Comparison of ENCODE assay signal across 12 mouse cellular contexts in the genomic region with DNA sequence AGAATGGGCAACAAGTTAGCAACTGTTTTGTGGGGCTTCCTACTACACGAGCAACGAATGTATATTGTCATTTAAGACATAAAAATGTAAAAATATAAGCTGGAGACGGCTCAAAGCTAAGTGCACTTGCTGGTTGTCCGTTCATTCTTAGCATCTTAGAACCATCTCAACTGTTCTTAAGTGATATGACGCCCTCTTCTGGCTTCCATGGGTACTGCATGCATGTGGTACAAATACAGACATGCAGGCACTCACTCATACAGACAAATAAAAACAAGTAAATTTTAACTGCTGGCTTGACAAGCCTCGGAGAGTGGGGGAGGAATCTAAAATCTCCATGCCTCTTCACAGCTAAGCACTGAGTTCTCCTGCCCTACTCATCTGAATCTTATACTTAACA. TPM values are rescaled to one million over a fixed set of nuclear protein-coding genes. Genes with fewer than 3 reads are reported as not detected.
A peak's percentile ranks its signal among the peaks of the same experiment; 100 is the strongest.
DNase-seq lines count a peak whose midpoint lies in the region; ATAC-seq and TF ChIP-seq lines count a peak whose summit lies in the region.
"Had no signal": no experiment of that assay in that cellular context is flagged by ENCODE, and none has a peak within 500 bp of the region (broad histone marks: within the 10 kb centered on the region; RNA-seq: fewer than 3 reads in every experiment).

No protein-coding gene starts in this region.

- peak; percentile 34 for TF ChIP-seq CTCF in heart, adult 2 months (IDR thresholded peaks at IDR 0.05)
- TF ChIP-seq CTCF in midbrain, postnatal 0 days (IDR thresholded peaks at IDR 0.05), result peak; percentile 75
- TF ChIP-seq CTCF in lung, adult 2 months (IDR thresholded peaks at IDR 0.05; ENCODE audit: insufficient read depth, low read length), result no peak

- WGBS in heart, adult 2 months, result 66% methylated on average over 6 of the region's 6 CpGs
- 64% methylated on average over 6 of the region's 6 CpGs for WGBS in heart, embryonic 10.5 days
- WGBS in midbrain, postnatal 0 days, result 73% methylated on average over 6 of the region's 6 CpGs
- WGBS in midbrain, embryonic 15.5 days, result 68% methylated on average over 6 of the region's 6 CpGs
- WGBS in lung, adult 2 months, result 68% methylated on average over 6 of the region's 6 CpGs

- no peaks in the 10 kb centered on the region; the same call in none of the 2 replicates for H3K27me3 ChIP-seq in heart, adult 2 months (ENCODE audit: control insufficient read depth, insufficient read depth, low read length)
- peaks cover 11% of the 10 kb centered on the region; the same call in 1 of the 2 replicates for H3K27me3 ChIP-seq in heart, embryonic 10.5 days (ENCODE audit: insufficient read depth, poor library complexity, severe bottlenecking)
- no peaks in the 10 kb centered on the region for H3K27me3 ChIP-seq in midbrain, postnatal 0 days (ENCODE audit: insufficient read depth, low read length)
- no peaks in the 10 kb centered on the region for H3K27me3 ChIP-seq in midbrain, embryonic 15.5 days (replicated peaks)
- H3K27me3 ChIP-seq: embryonic facial prominence, embryonic 12.5 days had no signal

- H3K4me2 ChIP-seq in midbrain, postnatal 0 days (ENCODE audit: low read depth, low read length, poor library complexity, severe bottlenecking), result no peak overlapping the region
- H3K4me2 ChIP-seq in midbrain, embryonic 15.5 days, result no peak overlapping the region
- H3K4me2 ChIP-seq: embryonic facial prominence, embryonic 12.5 days had no signal

- intact Hi-C loops in heart, adult 2 months (cut with DNase I), result no loop called here
- intact Hi-C loops in heart, postnatal 25 days (cut with DNase I), result no loop called here

- H3K4me3 ChIP-seq in heart, adult 2 months, result no peak overlapping the region
- H3K4me3 ChIP-seq in heart, embryonic 10.5 days, result no peak overlapping the region
- H3K4me3 ChIP-seq in midbrain, postnatal 0 days (ENCODE audit: low read depth, low read length), result no peak overlapping the region
- H3K4me3 ChIP-seq in midbrain, embryonic 15.5 days, result no peak overlapping the region
- H3K4me3 ChIP-seq in lung, adult 2 months (replicated peaks; ENCODE audit: extremely low read depth, low read depth, low read length), result no peak overlapping the region
- H3K4me3 ChIP-seq: embryonic facial prominence, embryonic 12.5 days had no signal

- DNase-seq in heart, adult 2 months, result no peak
- no peak for DNase-seq in heart, embryonic 10.5 days (ENCODE audit: low spot score)
- DNase-seq in midbrain, postnatal 0 days (ENCODE audit: low spot score), result peak; percentile 61
- peak; percentile 8 for DNase-seq in hindlimb bud, embryonic 11.5 days (ENCODE audit: extremely low spot score, low read depth, low spot score)
- DNase-seq in testis, postnatal 14 days (ENCODE audit: low spot score), result peak; percentile 27
- no peak for DNase-seq in heart, postnatal 25 days (ENCODE audit: low spot score)
- DNase-seq in lung, adult 2 months, result no peak

- no peaks in the 10 kb centered on the region for H3K9me3 ChIP-seq in heart, embryonic 10.5 days
- H3K9me3 ChIP-seq in midbrain, postnatal 0 days (ENCODE audit: low read length), result no peaks in the 10 kb centered on the region
- H3K9me3 ChIP-seq in midbrain, embryonic 15.5 days, result no peaks in the 10 kb centered on the region
- H3K9me3 ChIP-seq: embryonic facial prominence, embryonic 12.5 days had no signal

- H3K79me2 ChIP-seq in heart, adult 2 months (replicated peaks; ENCODE audit: control insufficient read depth, insufficient read depth, low read length), result no peaks in the 10 kb centered on the region

- no peak for TF ChIP-seq POLR2A in heart, adult 2 months (IDR thresholded peaks at IDR 0.05; ENCODE audit: insufficient read depth, low read depth, low read length)
- TF ChIP-seq POLR2A in lung, adult 2 months (IDR thresholded peaks at IDR 0.05; ENCODE audit: borderline replicate concordance, extremely low read depth, low read depth, low read length), result no peak

- TF ChIP-seq EP300 in heart, adult 2 months (IDR thresholded peaks at IDR 0.05; ENCODE audit: insufficient read depth, low read depth, low read length), result no peak

- ATAC-seq in midbrain, postnatal 0 days (ENCODE audit: low FRiP score), result no peak
- no peak for ATAC-seq in midbrain, embryonic 15.5 days (replicated peaks)
- ATAC-seq: midbrain, embryonic 16.5 days had no signal

- no peaks in the 10 kb centered on the region for H3K4me1 ChIP-seq in heart, adult 2 months (ENCODE audit: control insufficient read depth, insufficient read depth, low read length)
- no peaks in the 10 kb centered on the region for H3K4me1 ChIP-seq in heart, embryonic 10.5 days
- H3K4me1 ChIP-seq in midbrain, postnatal 0 days (ENCODE audit: insufficient read depth, low read length), result peaks cover 9% of the 10 kb centered on the region; the same call in 1 of the 2 replicates
- H3K4me1 ChIP-seq in midbrain, embryonic 15.5 days, result peaks cover 11% of the 10 kb centered on the region
- H3K4me1 ChIP-seq in lung, adult 2 months (ENCODE audit: control insufficient read depth, insufficient read depth, low read length), result no peaks in the 10 kb centered on the region

- no peak overlapping the region for H3K27ac ChIP-seq in heart, adult 2 months
- no peak overlapping the region for H3K27ac ChIP-seq in heart, embryonic 10.5 days
- no peak overlapping the region for H3K27ac ChIP-seq in midbrain, postnatal 0 days (ENCODE audit: low read depth, low read length)
- H3K27ac ChIP-seq in midbrain, embryonic 15.5 days, result no peak overlapping the region
- H3K27ac ChIP-seq: embryonic facial prominence, embryonic 12.5 days had no signal

- H3K36me3 ChIP-seq in heart, adult 2 months (ENCODE audit: control insufficient read depth, insufficient read depth, low read length), result no peaks in the 10 kb centered on the region
- H3K36me3 ChIP-seq in heart, embryonic 10.5 days, result no peaks in the 10 kb centered on the region
- no peaks in the 10 kb centered on the region; the same call in 1 of the 2 replicates for H3K36me3 ChIP-seq in midbrain, postnatal 0 days (ENCODE audit: insufficient read depth, low read length)
- no peaks in the 10 kb centered on the region for H3K36me3 ChIP-seq in midbrain, embryonic 15.5 days (replicated peaks)
- H3K36me3 ChIP-seq: embryonic facial prominence, embryonic 12.5 days had no signal

- H3K9ac ChIP-seq in heart, adult 2 months (ENCODE audit: low read depth, low read length), result no peak overlapping the region
- H3K9ac ChIP-seq in midbrain, postnatal 0 days (replicated peaks; ENCODE audit: low read length, poor library complexity, severe bottlenecking), result no peak overlapping the region
- H3K9ac ChIP-seq in midbrain, embryonic 15.5 days, result no peak overlapping the region
- H3K9ac ChIP-seq: embryonic facial prominence, embryonic 12.5 days had no signal

RNA-seq across cellular contexts. Expression of a gene that starts 55.3 kb away (rescaled TPM):
- total RNA-seq in heart, adult 2 months (2021), result not detected
- not detected in 2 replicates for polyA plus RNA-seq in heart, adult 2 months (2012; rRNA removed)
- polyA plus RNA-seq in heart, embryonic 10.5 days (2016; fragmentation: Nextera tagmentation; extraction: Ambion mirVana), result 0.10 and 0.18 TPM in 2 replicates
- total RNA-seq in midbrain, postnatal 0 days (2014; rRNA removed), result not detected in 2 replicates
- polyA plus RNA-seq in midbrain, postnatal 0 days (2015; fragmentation: Nextera tagmentation; extraction: Ambion mirVana), result not detected in 2 replicates
- not detected in 2 replicates for polyA plus RNA-seq in midbrain, embryonic 15.5 days (2015; fragmentation: Nextera tagmentation; extraction: Ambion mirVana)
- total RNA-seq in heart, postnatal 25 days (2021), result not detected
- 0.02 TPM in 1 of 2 replicates, not detected in the other for polyA plus RNA-seq in lung, adult 2 months (2012; rRNA removed)
- polyA plus RNA-seq: embryonic facial prominence, embryonic 12.5 days; heart, embryonic 14.5 days; midbrain, embryonic 16.5 days; spleen, adult 2 months had no signal

Comparison
In these comparisons a context has a peak if more than half of its experiments do, and no peak if none do; other contexts are left out.
1. DNase-seq: peak in midbrain, postnatal 0 days (single experiment), hindlimb bud, embryonic 11.5 days (single experiment) and testis, postnatal 14 days (single experiment); none in heart, adult 2 months (0 of 2), heart, embryonic 10.5 days (single experiment), heart, postnatal 25 days (single experiment) and lung, adult 2 months (single experiment).